Mouse (Mus musculus): ENCODE results near the gene Fut9.

DNA sequence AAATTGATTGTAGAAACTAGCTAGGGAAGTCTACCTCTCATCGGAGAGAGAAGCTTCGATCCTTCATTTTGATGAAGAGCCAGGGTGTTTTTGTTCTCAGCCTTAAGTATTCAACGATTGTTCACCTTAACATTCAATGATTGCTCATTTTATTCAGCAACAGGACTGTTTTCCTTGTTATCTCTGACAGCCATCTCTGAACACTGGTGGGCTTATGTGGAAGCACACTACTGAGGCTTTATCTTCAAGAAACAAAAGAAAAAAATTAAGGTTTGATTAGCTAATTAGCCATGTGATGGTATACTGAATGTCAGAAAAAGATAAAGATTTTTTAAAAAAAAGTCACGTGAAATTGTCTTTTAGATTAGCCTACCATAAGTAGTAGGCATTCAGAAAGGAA is 158.1 kb downstream of the Fut9 start:
- TF ChIP-seq ETS1 (conservative IDR thresholded peaks at IDR 0.05; ENCODE audit: low read depth, low read length) (no peak), EP300 (IDR thresholded peaks at IDR 0.05; ENCODE audit: low read length) (no peak), CHD2 (IDR thresholded peaks at IDR 0.05; ENCODE audit: low read length) (no peak), SIN3A (IDR thresholded peaks at IDR 0.05; ENCODE audit: low read length) (no peak), JUND (conservative IDR thresholded peaks at IDR 0.05; ENCODE audit: low read depth, low read length) (no peak), POLR2A (IDR thresholded peaks at IDR 0.05; ENCODE audit: low read depth, low read length) (no peak), RAD21 (IDR thresholded peaks at IDR 0.05; ENCODE audit: low read depth, low read length) (no peak), CTCF (conservative IDR thresholded peaks at IDR 0.05 in 1 of 2, IDR thresholded peaks at IDR 0.05 in 1 of 2; ENCODE audit: low read depth in 2 of 2, low read length in 2 of 2) (no peak), MAFK (IDR thresholded peaks at IDR 0.05; ENCODE audit: insufficient replicate concordance, low read length) (no peak), UBTF (IDR thresholded peaks at IDR 0.05; ENCODE audit: low read depth, low read length) (no peak), POLR2AphosphoS2 (IDR thresholded peaks at IDR 0.05; ENCODE audit: low read depth, low read length) (no peak), MXI1 (IDR thresholded peaks at IDR 0.05; ENCODE audit: low read depth, low read length) (no peak), IRF4 (IDR thresholded peaks at IDR 0.05; ENCODE audit: low read depth, low read length) (no peak)
